Mouse (Mus musculus) heart, postnatal 0 days (tissue): Measurements from ENCODE around the gene Fmod. TPM values are rescaled to one million over a fixed set of nuclear protein-coding genes. Genes with fewer than 3 reads are reported as not detected.

Experiments used
- ATAC-seq: fragments of 200-750 bp; cut with Nextera tagmentation; 2 replicates; pipeline ENCODE4 v1.8.0; 2017; ENCODE audit warnings: low read depth, moderate number of reproducible peaks, moderate library complexity; ENCODE audit not compliant: insufficient read depth
- DNase-seq: peaks from one replicate; pipeline ENCODE4 v3.0.0-alpha.2; 2016; ENCODE audit warnings: low spot score
- H3K27ac ChIP-seq: fragments of 300-500 bp; sonication (generic); 2 replicates; pipeline ENCODE4 v1.5.1; 2014; ENCODE audit warnings: low read depth, mild to moderate bottlenecking
- H3K27me3 ChIP-seq: fragments of 300-500 bp; sonication (generic); 2 replicates; pipeline ENCODE4 v1.6.1; 2014; ENCODE audit warnings: low read length, mixed read lengths; ENCODE audit not compliant: control insufficient read depth, insufficient read depth
- H3K36me3 ChIP-seq: fragments of 300-500 bp; sonication (generic); replicated peaks from 2 replicates; pipeline ENCODE4 v1.6.1; 2014; ENCODE audit warnings: low read length, mixed read lengths; ENCODE audit not compliant: control insufficient read depth, insufficient read depth
- H3K4me1 ChIP-seq: fragments of 300-500 bp; sonication (generic); 2 replicates; pipeline ENCODE4 v1.6.1; 2014; ENCODE audit warnings: antibody characterized with exemption; ENCODE audit not compliant: control insufficient read depth, insufficient read depth
- H3K4me2 ChIP-seq: fragments of 300-500 bp; sonication (generic); 2 replicates; pipeline ENCODE4 v1.6.1; 2014; ENCODE audit warnings: low read depth, mild to moderate bottlenecking, low read length, moderate library complexity
- H3K4me3 ChIP-seq: fragments of 300-500 bp; sonication (generic); 2 replicates; pipeline ENCODE4 v1.5.1; 2014; ENCODE audit warnings: low read depth, low read length
- H3K9ac ChIP-seq: fragments of 300-500 bp; sonication (generic); replicated peaks from 2 replicates; pipeline ENCODE4 v1.6.1; 2014; ENCODE audit warnings: low read depth, low read length, mixed read lengths
- H3K9me3 ChIP-seq: fragments of 300-500 bp; sonication (generic); replicated peaks from 2 replicates; pipeline ENCODE4 v1.6.1; 2016; ENCODE audit warnings: low read length; ENCODE audit not compliant: control insufficient read depth
- CTCF ChIP-seq: IDR thresholded peaks from 2 replicates; pipeline ENCODE4 v1.5.1; 2016; ENCODE audit warnings: antibody characterized with exemption, control low read depth, low read depth
- EP300 ChIP-seq: IDR thresholded peaks from 2 replicates; pipeline ENCODE4 v1.6.1; 2016; ENCODE audit warnings: antibody characterized with exemption, low read depth
- WGBS: fragments of 180-500 bp; shearing (Covaris S2); extraction: QIAGEN DNeasy Blood & Tissue Kit; methylation state at CpG from one replicate; pipeline ENCODE4 v1.1.7; 2014; 5-methylcytosine and 5-hydroxymethylcytosine counted together
- polyA plus RNA-seq: library from polyadenylated mRNA; unstranded; fragments of >200 nt; fragmentation: Nextera tagmentation; extraction: Ambion mirVana; gene quantifications from 2 replicates; pipeline ENCODE4 v1.2.1, GENCODE M21; 2015
- total RNA-seq: library from RNA; depleted of rRNA; stranded (reverse); fragments of >200 nt; gene quantifications from 2 replicates; pipeline ENCODE4 v1.2.3, GENCODE M21; 2014; ENCODE audit warnings: low replicate concordance

Gene Fmod
- total and polyA plus RNA-seq, 2 experiments from 2014 or later: 7.7 to 11.2 TPM

DNA sequence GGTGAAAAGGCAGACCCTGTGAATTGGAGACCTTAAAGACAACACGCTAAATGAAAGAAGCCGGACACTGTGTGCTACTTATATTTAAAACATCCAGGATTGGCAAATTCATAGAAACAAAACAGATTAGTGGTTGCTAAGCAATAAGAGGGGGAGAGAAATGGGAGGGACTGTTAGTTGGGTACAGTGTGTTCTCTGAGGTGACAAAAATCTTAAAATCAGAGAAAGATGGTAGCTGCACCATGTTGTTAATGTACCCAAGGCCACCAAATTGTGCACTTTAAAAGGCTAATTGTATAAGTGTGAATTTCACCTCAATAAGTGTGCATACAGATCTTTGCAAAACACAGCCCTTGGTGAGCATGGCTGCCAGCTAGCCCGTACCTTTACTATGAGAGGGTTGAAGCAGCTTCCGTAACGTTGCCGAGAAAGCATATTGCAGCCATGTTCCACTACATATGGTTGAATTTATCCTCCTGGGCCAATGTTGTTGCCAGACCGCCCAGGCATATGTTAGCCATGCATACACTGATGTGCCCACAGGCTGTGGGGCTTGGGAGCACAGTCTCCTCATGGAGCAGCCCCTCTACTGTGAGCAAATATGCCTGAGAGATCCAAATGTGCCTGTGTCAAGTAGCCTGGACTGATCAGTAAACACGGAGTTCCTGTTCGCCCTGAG, 12.6 kb upstream of the Fmod start:
- TF ChIP-seq EP300 (no peak), CTCF (no peak)
- Histone ChIP-seq H3K4me2 (no peak overlapping the region), H3K9me3 (no peaks in the 10 kb centered on the region), H3K9ac (no peak overlapping the region), H3K27ac (no peak overlapping the region), H3K27me3 (no peaks in the 10 kb centered on the region), H3K4me1 (no peaks in the 10 kb centered on the region), H3K36me3 (no peaks in the 10 kb centered on the region), H3K4me3 (no peak overlapping the region)
- WGBS: 88% methylated on average over 9 of the region's 9 CpGs
- DNase-seq (no peak), ATAC-seq (no peak)

DNA sequence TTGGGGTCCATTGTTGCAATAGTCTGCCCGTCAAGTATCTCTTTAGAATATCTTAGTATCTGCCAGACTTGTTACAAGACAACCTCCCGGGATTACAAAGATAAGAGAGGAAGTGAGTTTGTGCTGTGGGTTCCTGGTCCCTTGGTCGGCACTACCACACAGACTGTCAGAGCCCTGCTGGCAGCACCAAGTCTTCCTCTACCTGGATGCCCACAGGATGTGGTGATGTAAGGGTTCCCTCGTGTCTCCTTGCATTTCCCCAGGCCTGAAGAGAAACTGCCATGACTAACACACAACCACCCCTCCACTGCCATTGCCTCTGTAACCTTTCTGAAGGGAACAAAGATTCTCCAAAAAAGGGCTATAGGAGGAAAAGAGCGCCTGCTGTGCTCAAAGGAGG, 11.1 kb upstream of the Fmod start:
- TF ChIP-seq EP300 (no peak), CTCF (no peak)
- DNase-seq: no peak
- WGBS: 46% methylated on average over 5 of the region's 5 CpGs
- Histone ChIP-seq H3K27me3 (no peaks in the 10 kb centered on the region), H3K4me3 (no peak overlapping the region), H3K9ac (no peak overlapping the region), H3K27ac (no peak overlapping the region), H3K4me2 (no peak overlapping the region), H3K36me3 (no peaks in the 10 kb centered on the region), H3K9me3 (no peaks in the 10 kb centered on the region), H3K4me1 (no peaks in the 10 kb centered on the region)
- ATAC-seq: no peak

DNA sequence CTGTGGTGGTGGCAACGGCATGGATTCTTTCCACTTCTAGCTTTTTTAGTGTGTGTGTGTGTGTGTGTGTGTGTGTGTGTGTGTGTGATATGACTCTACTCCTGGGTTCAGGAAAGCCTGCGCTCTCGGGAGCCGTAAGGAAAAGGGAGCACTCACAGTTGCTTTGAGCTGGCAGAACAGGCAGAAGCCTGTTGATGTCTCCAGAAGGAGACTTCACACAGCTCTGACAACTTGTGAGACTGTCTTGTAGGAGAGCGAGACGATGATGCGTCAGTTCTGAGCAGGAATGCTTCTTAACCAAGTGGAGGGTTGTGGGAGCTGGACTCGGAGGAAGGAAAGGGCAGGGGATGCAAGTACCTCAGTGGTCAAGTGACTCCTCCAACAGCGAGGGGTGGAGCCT, 10.3 kb upstream of the Fmod start:
- Histone ChIP-seq H3K9ac (no peak overlapping the region), H3K27me3 (no peaks in the 10 kb centered on the region), H3K4me1 (no peaks in the 10 kb centered on the region), H3K9me3 (no peaks in the 10 kb centered on the region), H3K4me3 (no peak overlapping the region), H3K36me3 (no peaks in the 10 kb centered on the region), H3K4me2 (no peak overlapping the region), H3K27ac (no peak overlapping the region)
- ATAC-seq (no peak), DNase-seq (no peak)
- TF ChIP-seq CTCF (no peak), EP300 (no peak)
- WGBS: 77% methylated on average over 9 of the region's 9 CpGs

DNA sequence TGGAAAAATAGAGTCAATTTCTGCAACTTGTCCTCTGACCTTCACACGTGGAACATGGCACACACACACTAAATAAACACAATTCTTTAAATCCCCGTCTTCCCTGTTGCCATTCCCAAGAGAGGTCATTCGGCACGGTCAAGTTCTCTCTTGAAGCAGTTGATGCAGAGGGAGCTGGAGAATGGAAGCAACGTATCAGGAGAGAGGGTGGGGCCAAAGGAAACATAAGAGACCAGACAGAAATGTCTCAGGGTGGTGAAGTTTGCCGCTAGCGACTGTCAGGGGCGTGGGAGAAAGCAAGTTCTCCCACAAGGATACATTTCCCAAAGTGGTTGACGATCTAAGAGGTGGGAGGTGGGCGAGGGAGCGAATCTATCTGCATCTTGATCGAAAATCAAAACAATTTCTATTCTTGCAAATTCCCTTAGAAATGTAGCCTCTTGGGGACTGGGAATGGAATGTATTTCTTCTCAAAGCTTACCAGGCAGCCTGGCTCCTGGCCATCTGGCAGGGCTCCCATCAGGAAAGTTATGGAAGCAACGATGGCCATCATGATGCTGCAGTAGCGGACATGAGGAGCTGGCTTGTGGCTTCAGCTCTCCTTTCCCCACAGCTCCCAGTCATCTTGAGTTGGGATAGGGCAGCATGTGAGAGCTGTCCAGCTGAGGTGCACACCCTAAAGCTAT, 8.8 kb upstream of the Fmod start:
- Histone ChIP-seq H3K4me2 (no peak overlapping the region), H3K9me3 (no peaks in the 10 kb centered on the region), H3K36me3 (no peaks in the 10 kb centered on the region), H3K27me3 (no peaks in the 10 kb centered on the region), H3K4me3 (no peak overlapping the region), H3K27ac (no peak overlapping the region), H3K9ac (no peak overlapping the region), H3K4me1 (no peaks in the 10 kb centered on the region)
- TF ChIP-seq CTCF: no peak
- no peak for TF ChIP-seq EP300
- no peak for DNase-seq
- 59% methylated on average over 14 of the region's 14 CpGs for WGBS
- no peak for ATAC-seq

DNA sequence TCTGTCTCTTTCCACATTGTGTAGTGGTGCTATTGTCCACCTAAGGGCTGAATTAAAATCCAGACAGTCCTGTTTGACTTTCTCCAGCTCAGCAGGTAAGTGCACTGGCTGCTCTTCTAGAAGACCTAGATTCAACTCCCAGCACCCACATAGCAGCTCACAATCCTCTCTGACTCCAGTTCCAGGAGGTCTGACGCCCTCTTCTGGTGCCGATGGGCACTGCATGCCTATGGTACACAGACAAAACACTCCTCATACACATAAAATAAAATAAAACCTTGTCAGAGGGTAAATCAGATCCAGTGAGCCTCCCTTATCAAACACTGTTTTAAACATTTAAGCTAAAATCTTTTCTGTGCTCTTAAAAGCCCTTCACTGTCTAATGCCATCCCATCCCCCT, 562 bp upstream of the Fmod start:
- Histone ChIP-seq H3K36me3 (no peaks in the 10 kb centered on the region), H3K4me1 (0 out of 2 replicates have a peak, but pooled peaks cover 5% of the 10 kb centered on the region), H3K27ac (no peak overlapping the region), H3K4me3 (no peak overlapping the region), H3K9me3 (no peaks in the 10 kb centered on the region), H3K27me3 (no peaks in the 10 kb centered on the region), H3K9ac (0 out of 2 replicates have a peak overlapping the region, but pooled peaks have one; percentile 20), H3K4me2 (no peak overlapping the region)
- TF ChIP-seq EP300 (no peak), CTCF (no peak; the same call in none of the 2 replicates)
- DNase-seq (no peak), ATAC-seq (no peak)
- 62% methylated on average over 2 of the region's 2 CpGs for WGBS
